Mouse (Mus musculus): Measurements from ENCODE around the gene Adgrv1. TPM values are rescaled to one million over a fixed set of nuclear protein-coding genes. Genes with fewer than 3 reads are reported as not detected.

Adgrv1 gene
- polyA plus RNA-seq, 1 experiment from 2014 or later, result 1.1 TPM

GRCm38 (mm10) chr13:81370196-81370595 lies 262.8 kb downstream of the Adgrv1 start:
- Histone ChIP-seq H3K4me2 (no peak overlapping the region), H3K4me3 (ENCODE audit: low read depth, low read length) (no peak overlapping the region), H3K9me3 (replicated peaks; ENCODE audit: control insufficient read depth, low read length) (no peaks in the 10 kb centered on the region), H3K27me3 (ENCODE audit: control insufficient read depth, insufficient read depth, low read length) (no peaks in the 10 kb centered on the region), H3K9ac (ENCODE audit: low read depth, low read length) (no peak overlapping the region), H3K27ac (ENCODE audit: low read depth, low read length) (no peak overlapping the region), H3K36me3 (ENCODE audit: control insufficient read depth, insufficient read depth, low read length) (no peaks in the 10 kb centered on the region), H3K4me1 (ENCODE audit: control insufficient read depth, insufficient read depth, low read length) (0 out of 2 replicates have a peak, but pooled peaks cover 5% of the 10 kb centered on the region)
- WGBS (ENCODE audit: insufficient replicate concordance), result 87% methylated on average over 6 of the region's 6 CpGs
- ATAC-seq (replicated peaks; ENCODE audit: insufficient number of reproducible peaks, low FRiP score, low TSS enrichment), result no peak

GRCm38 (mm10) chr13:81369564-81369963 lies 263.4 kb downstream of the Adgrv1 start:
- H3K27me3 ChIP-seq (ENCODE audit: control insufficient read depth, insufficient read depth, low read length), result no peaks in the 10 kb centered on the region
- 77% methylated on average over 2 of the region's 2 CpGs for WGBS (ENCODE audit: insufficient replicate concordance)
- H3K4me2 ChIP-seq, result no peak overlapping the region
- no peak for ATAC-seq (replicated peaks; ENCODE audit: insufficient number of reproducible peaks, low FRiP score, low TSS enrichment)
- H3K9me3 ChIP-seq (replicated peaks; ENCODE audit: control insufficient read depth, low read length), result no peaks in the 10 kb centered on the region
- H3K4me3 ChIP-seq (ENCODE audit: low read depth, low read length), result no peak overlapping the region
- H3K27ac ChIP-seq (ENCODE audit: low read depth, low read length), result no peak overlapping the region
- no peak overlapping the region for H3K9ac ChIP-seq (ENCODE audit: low read depth, low read length)
- H3K4me1 ChIP-seq (ENCODE audit: control insufficient read depth, insufficient read depth, low read length), result 0 out of 2 replicates have a peak, but pooled peaks cover 5% of the 10 kb centered on the region
- no peaks in the 10 kb centered on the region for H3K36me3 ChIP-seq (ENCODE audit: control insufficient read depth, insufficient read depth, low read length)

GRCm38 (mm10) chr13:81368987-81369386 lies 264.0 kb downstream of the Adgrv1 start:
- ATAC-seq (replicated peaks; ENCODE audit: insufficient number of reproducible peaks, low FRiP score, low TSS enrichment), result no peak
- WGBS (ENCODE audit: insufficient replicate concordance), result 20% methylated on average over 4 of the region's 4 CpGs
- H3K36me3 ChIP-seq (ENCODE audit: control insufficient read depth, insufficient read depth, low read length), result no peaks in the 10 kb centered on the region
- no peaks in the 10 kb centered on the region for H3K9me3 ChIP-seq (replicated peaks; ENCODE audit: control insufficient read depth, low read length)
- H3K9ac ChIP-seq (ENCODE audit: low read depth, low read length), result no peak overlapping the region
- H3K27ac ChIP-seq (ENCODE audit: low read depth, low read length), result no peak overlapping the region
- 0 out of 2 replicates have a peak, but pooled peaks cover 5% of the 10 kb centered on the region for H3K4me1 ChIP-seq (ENCODE audit: control insufficient read depth, insufficient read depth, low read length)
- H3K4me3 ChIP-seq (ENCODE audit: low read depth, low read length), result no peak overlapping the region
- no peak overlapping the region for H3K4me2 ChIP-seq
- H3K27me3 ChIP-seq (ENCODE audit: control insufficient read depth, insufficient read depth, low read length), result no peaks in the 10 kb centered on the region

- Histone ChIP-seq H3K27me3 (ENCODE audit: control insufficient read depth, insufficient read depth, low read length) (no peaks in the 10 kb centered on the region), H3K4me3 (ENCODE audit: low read depth, low read length) (no peak overlapping the region), H3K36me3 (ENCODE audit: control insufficient read depth, insufficient read depth, low read length) (no peaks in the 10 kb centered on the region), H3K4me2 (no peak overlapping the region), H3K9me3 (replicated peaks; ENCODE audit: control insufficient read depth, low read length) (no peaks in the 10 kb centered on the region), H3K27ac (ENCODE audit: low read depth, low read length) (no peak overlapping the region), H3K4me1 (ENCODE audit: control insufficient read depth, insufficient read depth, low read length) (0 out of 2 replicates have a peak, but pooled peaks cover 5% of the 10 kb centered on the region), H3K9ac (ENCODE audit: low read depth, low read length) (no peak overlapping the region)
- ATAC-seq (replicated peaks; ENCODE audit: insufficient number of reproducible peaks, low FRiP score, low TSS enrichment), result no peak
- 21% methylated on average over 4 of the region's 4 CpGs for WGBS (ENCODE audit: insufficient replicate concordance)
Measured at GRCm38 (mm10) chr13:81367681-81368376, 265.1 kb downstream of the Adgrv1 start.

- Histone ChIP-seq H3K36me3 (ENCODE audit: control insufficient read depth, insufficient read depth, low read length) (no peaks in the 10 kb centered on the region), H3K9me3 (replicated peaks; ENCODE audit: control insufficient read depth, low read length) (no peaks in the 10 kb centered on the region), H3K9ac (ENCODE audit: low read depth, low read length) (no peak overlapping the region), H3K4me3 (ENCODE audit: low read depth, low read length) (no peak overlapping the region), H3K4me2 (no peak overlapping the region), H3K27me3 (ENCODE audit: control insufficient read depth, insufficient read depth, low read length) (no peaks in the 10 kb centered on the region), H3K27ac (ENCODE audit: low read depth, low read length) (no peak overlapping the region), H3K4me1 (ENCODE audit: control insufficient read depth, insufficient read depth, low read length) (no peaks in the 10 kb centered on the region)
- ATAC-seq (replicated peaks; ENCODE audit: insufficient number of reproducible peaks, low FRiP score, low TSS enrichment), result no peak
- WGBS (ENCODE audit: insufficient replicate concordance), result 69% methylated on average over 2 of the region's 2 CpGs
Measured at GRCm38 (mm10) chr13:81360338-81360737, 272.6 kb downstream of the Adgrv1 start.

- no peak overlapping the region for H3K9ac ChIP-seq (ENCODE audit: low read depth, low read length)
- H3K36me3 ChIP-seq (ENCODE audit: control insufficient read depth, insufficient read depth, low read length), result no peaks in the 10 kb centered on the region
- no peaks in the 10 kb centered on the region for H3K27me3 ChIP-seq (ENCODE audit: control insufficient read depth, insufficient read depth, low read length)
- H3K4me1 ChIP-seq (ENCODE audit: control insufficient read depth, insufficient read depth, low read length), result no peaks in the 10 kb centered on the region
- no peak overlapping the region for H3K4me3 ChIP-seq (ENCODE audit: low read depth, low read length)
- no peak for ATAC-seq (replicated peaks; ENCODE audit: insufficient number of reproducible peaks, low FRiP score, low TSS enrichment)
- no peak overlapping the region for H3K4me2 ChIP-seq
- no peaks in the 10 kb centered on the region for H3K9me3 ChIP-seq (replicated peaks; ENCODE audit: control insufficient read depth, low read length)
- 49% methylated on average over 1 of the region's 1 CpGs for WGBS (ENCODE audit: insufficient replicate concordance)
- H3K27ac ChIP-seq (ENCODE audit: low read depth, low read length), result no peak overlapping the region
Measured at GRCm38 (mm10) chr13:81358766-81359165, 274.2 kb downstream of the Adgrv1 start.

- 86% methylated on average over 4 of the region's 4 CpGs for WGBS (ENCODE audit: insufficient replicate concordance)
- H3K36me3 ChIP-seq (ENCODE audit: control insufficient read depth, insufficient read depth, low read length), result no peaks in the 10 kb centered on the region
- H3K27me3 ChIP-seq (ENCODE audit: control insufficient read depth, insufficient read depth, low read length), result no peaks in the 10 kb centered on the region
- no peak for ATAC-seq (replicated peaks; ENCODE audit: insufficient number of reproducible peaks, low FRiP score, low TSS enrichment)
- no peaks in the 10 kb centered on the region for H3K4me1 ChIP-seq (ENCODE audit: control insufficient read depth, insufficient read depth, low read length)
- H3K9ac ChIP-seq (ENCODE audit: low read depth, low read length), result no peak overlapping the region
- H3K27ac ChIP-seq (ENCODE audit: low read depth, low read length), result no peak overlapping the region
- no peak overlapping the region for H3K4me2 ChIP-seq
- no peak overlapping the region for H3K4me3 ChIP-seq (ENCODE audit: low read depth, low read length)
- H3K9me3 ChIP-seq (replicated peaks; ENCODE audit: control insufficient read depth, low read length), result no peaks in the 10 kb centered on the region
Measured at GRCm38 (mm10) chr13:81358365-81358764, 274.6 kb downstream of the Adgrv1 start.

GRCm38 (mm10) chr13:81357215-81357614 lies 275.7 kb downstream of the Adgrv1 start:
- H3K27me3 ChIP-seq (ENCODE audit: control insufficient read depth, insufficient read depth, low read length), result no peaks in the 10 kb centered on the region
- WGBS (ENCODE audit: insufficient replicate concordance), result 84% methylated on average over 3 of the region's 3 CpGs
- no peak overlapping the region for H3K4me3 ChIP-seq (ENCODE audit: low read depth, low read length)
- no peak overlapping the region for H3K9ac ChIP-seq (ENCODE audit: low read depth, low read length)
- no peak overlapping the region for H3K27ac ChIP-seq (ENCODE audit: low read depth, low read length)
- H3K36me3 ChIP-seq (ENCODE audit: control insufficient read depth, insufficient read depth, low read length), result no peaks in the 10 kb centered on the region
- H3K4me1 ChIP-seq (ENCODE audit: control insufficient read depth, insufficient read depth, low read length), result no peaks in the 10 kb centered on the region
- no peak for ATAC-seq (replicated peaks; ENCODE audit: insufficient number of reproducible peaks, low FRiP score, low TSS enrichment)
- no peak overlapping the region for H3K4me2 ChIP-seq
- no peaks in the 10 kb centered on the region for H3K9me3 ChIP-seq (replicated peaks; ENCODE audit: control insufficient read depth, low read length)

GRCm38 (mm10) chr13:81354587-81354986 lies 278.4 kb downstream of the Adgrv1 start:
- WGBS (ENCODE audit: insufficient replicate concordance), result 85% methylated on average over 5 of the region's 5 CpGs
- no peaks in the 10 kb centered on the region for H3K27me3 ChIP-seq (ENCODE audit: control insufficient read depth, insufficient read depth, low read length)
- no peak overlapping the region for H3K4me3 ChIP-seq (ENCODE audit: low read depth, low read length)
- no peak for ATAC-seq (replicated peaks; ENCODE audit: insufficient number of reproducible peaks, low FRiP score, low TSS enrichment)
- H3K4me2 ChIP-seq, result no peak overlapping the region
- H3K4me1 ChIP-seq (ENCODE audit: control insufficient read depth, insufficient read depth, low read length), result no peaks in the 10 kb centered on the region
- H3K9ac ChIP-seq (ENCODE audit: low read depth, low read length), result no peak overlapping the region
- no peaks in the 10 kb centered on the region for H3K36me3 ChIP-seq (ENCODE audit: control insufficient read depth, insufficient read depth, low read length)
- H3K27ac ChIP-seq (ENCODE audit: low read depth, low read length), result no peak overlapping the region
- no peaks in the 10 kb centered on the region for H3K9me3 ChIP-seq (replicated peaks; ENCODE audit: control insufficient read depth, low read length)
